Mouse (Mus musculus) heart, postnatal 14 days (tissue): ENCODE data around the gene Gan. TPM values are rescaled to one million over a fixed set of nuclear protein-coding genes. Genes with fewer than 3 reads are reported as not detected.
A peak's percentile ranks its signal among the peaks of the same experiment; 100 is the strongest.

ENCODE experiments used
- DNase-seq, 2 experiments: peaks; one replicate each; pipeline ENCODE4 v3.0.0; 2021 to 2022
- intact Hi-C: fragments of 180-260 bp; cut with DNase I; formaldehyde crosslinking; loops from one replicate; pipeline ENCODE4 v1.15.1; 2025
- total RNA-seq, 2 experiments: library from RNA; stranded (reverse); gene quantifications; 2 replicates each; pipeline ENCODE4 v1.2.3; 2021

Gene Gan
- total RNA-seq, 2 experiments from 2014 or later = 6.0 to 6.3 TPM

DNA sequence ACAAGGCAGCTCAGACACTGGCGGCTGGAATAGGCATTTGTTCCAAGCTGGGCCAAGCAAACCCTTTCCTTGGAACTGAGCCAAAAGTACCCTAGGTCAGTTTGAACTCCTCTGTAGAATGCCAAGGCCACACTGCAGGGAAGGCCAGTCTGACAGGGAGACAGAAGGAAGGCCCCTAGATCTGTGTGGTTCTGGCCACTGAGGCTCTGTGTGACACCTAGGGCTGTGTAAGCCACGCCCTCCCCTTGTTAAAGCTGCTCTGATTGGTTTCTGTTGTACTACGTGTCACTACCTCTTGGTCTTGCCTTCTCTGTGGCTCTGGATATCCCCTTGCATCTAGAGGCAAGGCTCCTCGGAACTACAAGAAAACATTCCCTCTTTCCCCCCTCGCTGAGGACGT is 86.7 kb downstream of the Gan start:
- intact Hi-C loops = no loop called here
- no peak for DNase-seq

DNA sequence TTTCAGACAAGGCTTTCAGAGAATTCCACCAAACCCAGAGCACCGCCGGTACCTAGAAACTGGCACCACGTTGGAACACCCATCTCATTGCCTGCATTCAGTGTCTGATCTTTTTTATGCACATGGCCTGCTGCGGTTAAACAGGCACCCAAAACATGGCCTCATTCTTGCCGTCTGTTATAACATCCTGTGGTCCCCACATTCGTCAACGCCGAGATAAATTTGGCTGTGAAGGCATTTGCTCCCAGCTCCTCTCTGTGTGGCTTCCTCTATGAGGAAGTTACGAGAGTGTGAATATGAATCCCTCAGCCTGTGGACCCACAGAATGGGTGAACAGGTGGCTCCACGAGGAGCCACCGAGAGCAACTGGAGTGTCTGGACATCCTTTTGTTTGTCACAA is 90.4 kb downstream of the Gan start:
- DNase-seq = no peak
- intact Hi-C loops = no loop called here

DNA sequence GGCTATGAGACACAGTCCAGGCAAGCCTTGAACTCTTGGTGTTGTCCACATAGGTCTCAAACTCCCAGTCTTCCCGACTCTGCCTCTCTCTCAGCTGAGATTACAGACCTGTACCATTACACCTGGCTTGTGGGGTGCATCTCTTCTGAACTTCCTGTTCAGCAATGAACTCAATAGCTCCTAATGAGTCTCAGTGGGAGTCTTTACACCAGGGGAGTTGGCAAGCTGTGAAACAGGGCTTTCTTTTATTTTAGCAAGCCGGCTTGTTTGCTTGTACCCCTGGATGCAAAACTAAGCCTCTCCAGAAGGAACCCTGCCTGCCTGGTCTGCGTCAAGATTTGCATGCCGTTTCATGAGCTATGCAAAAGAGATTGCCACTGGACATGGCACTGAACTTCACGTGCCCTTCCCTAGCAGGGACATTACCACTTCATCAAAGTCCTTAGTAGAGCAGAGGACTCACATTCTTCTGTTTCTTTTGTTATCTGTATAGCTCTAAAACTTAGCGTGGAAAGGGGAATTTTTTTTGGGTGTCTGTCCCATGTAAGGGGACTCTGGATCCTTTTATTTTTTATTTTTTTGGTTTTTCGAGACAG is 93.2 kb downstream of the Gan start:
- intact Hi-C loops = loop anchor here (10.0 kb wide), 1 partner anchor 124 kb away; no protein-coding TSS in a partner anchor
- DNase-seq = no peak

DNA sequence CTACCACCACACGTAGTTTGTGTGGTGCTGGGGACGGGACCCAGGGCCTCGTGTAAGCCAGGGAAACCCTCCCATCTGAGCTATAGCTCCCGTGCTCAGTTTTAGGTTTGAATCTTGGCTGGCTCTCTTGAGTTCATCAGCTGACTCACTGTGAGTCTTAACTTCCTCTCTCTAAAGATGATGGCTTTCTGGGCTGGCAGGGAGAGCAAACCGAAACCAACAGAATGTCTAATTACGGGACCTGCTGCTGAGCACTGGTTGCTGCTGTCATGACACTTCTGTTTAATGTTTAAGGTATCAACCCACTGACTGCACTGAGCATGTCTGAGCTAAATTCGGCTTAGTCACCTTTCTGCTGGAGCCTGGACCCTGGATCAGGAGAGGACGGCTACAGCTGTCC is 94.7 kb downstream of the Gan start:
- no peak for DNase-seq
- intact Hi-C loops = loop anchor here (10.0 kb wide), 1 partner anchor 122 kb away; no protein-coding TSS in a partner anchor

DNA sequence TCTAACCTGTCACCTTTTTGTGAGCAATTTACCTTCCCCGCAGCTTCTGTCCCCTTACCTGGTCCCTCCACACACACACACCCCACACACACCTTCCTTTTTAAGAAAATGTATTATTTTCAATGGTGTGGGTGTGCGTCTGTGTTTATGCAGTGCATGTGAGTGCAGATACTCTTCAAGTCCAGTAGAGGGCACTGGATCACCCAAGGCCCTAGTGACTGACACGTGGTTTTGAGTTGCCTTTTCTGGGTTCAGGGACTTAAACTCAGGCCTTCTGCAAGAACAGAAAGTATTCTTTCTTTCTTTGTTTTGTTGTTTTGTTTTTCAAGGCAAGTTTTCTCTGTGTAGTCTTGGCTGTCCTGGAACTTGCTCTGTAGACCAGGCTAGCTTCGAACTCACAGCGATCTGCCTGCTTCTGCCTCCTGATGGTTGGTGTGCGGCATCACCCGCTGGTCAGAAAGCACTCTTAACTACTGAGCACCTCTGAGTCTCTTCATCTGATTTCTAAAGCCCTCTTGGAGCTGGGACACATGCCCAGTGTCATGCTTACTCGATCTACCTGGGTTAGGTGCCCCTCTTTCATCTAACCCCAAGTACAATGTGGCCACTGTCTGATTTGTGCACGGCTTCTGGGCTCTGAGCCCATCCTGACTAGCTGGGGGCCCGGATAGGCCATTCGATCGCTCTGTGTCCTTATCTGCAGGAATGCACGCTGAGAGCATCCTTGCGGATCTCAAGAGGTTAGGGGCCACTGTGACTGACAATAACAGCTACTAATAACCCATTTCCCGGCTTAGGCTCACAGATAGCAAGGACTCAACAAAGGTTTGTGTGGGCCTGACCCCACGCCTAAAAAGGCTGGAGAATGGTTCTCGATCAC is 95.7 kb downstream of the Gan start:
- intact Hi-C loops = loop anchor here (10.0 kb wide), 1 partner anchor 121 kb away; no protein-coding TSS in a partner anchor
- DNase-seq = no peak

DNA sequence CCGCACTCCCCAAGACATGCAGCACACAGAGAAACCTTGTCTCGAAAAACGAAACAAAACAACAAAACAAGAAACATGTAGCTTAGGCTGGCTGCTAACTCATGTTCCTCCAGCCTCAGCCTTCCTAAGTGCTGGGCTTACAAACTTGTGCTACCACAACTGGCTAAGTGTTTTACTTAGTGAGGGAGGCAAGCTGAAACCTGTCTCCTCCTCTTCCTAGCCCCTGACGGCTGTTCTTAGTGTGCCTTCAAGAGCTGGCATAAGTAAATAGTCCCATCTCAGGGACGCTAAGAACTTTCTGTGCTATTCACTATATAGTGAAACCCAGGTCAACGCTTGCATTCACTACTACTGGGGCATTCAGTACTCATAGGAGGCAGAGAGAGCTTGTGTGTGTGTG is 96.6 kb downstream of the Gan start:
- intact Hi-C loops = loop anchor here (10.0 kb wide), 1 partner anchor 120 kb away; no protein-coding TSS in a partner anchor
- no peak for DNase-seq

DNA sequence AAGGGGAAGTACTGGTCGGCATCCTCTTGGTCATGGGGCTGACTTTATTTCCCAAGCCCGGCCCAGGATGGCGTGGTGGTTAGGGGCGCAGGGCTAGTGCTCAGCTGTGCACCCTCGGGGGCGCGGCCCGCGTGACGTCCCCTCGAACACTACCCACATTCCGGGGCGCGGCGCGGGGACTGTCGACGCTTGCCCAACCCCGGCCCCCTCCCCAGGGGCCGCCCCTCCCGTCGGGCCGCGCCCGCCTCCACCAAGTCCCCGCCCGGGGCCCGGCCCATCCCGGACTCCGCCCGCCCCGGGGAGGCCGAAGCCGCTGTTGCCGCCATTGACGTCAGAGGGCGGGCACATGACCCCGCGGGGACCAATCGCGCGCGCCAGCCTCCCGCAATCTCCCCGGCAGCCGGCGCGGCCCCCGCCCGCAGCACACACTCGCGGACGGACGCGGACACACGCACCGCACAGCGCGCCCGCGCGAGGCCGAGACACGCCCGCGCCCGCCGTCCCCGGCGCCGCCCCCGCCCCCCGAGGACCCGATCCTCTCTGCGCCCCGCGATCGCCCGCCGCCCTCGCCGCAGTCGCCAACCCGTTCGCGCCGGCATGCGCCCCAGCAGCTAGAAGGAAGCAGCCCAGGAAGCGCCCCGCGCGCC is 98.5 kb downstream of the Gan start:
- peak; percentile 97 to 98 for DNase-seq
- intact Hi-C loops = loop anchor here (10.0 kb wide), 1 partner anchor 118 kb away; no protein-coding TSS in a partner anchor

DNA sequence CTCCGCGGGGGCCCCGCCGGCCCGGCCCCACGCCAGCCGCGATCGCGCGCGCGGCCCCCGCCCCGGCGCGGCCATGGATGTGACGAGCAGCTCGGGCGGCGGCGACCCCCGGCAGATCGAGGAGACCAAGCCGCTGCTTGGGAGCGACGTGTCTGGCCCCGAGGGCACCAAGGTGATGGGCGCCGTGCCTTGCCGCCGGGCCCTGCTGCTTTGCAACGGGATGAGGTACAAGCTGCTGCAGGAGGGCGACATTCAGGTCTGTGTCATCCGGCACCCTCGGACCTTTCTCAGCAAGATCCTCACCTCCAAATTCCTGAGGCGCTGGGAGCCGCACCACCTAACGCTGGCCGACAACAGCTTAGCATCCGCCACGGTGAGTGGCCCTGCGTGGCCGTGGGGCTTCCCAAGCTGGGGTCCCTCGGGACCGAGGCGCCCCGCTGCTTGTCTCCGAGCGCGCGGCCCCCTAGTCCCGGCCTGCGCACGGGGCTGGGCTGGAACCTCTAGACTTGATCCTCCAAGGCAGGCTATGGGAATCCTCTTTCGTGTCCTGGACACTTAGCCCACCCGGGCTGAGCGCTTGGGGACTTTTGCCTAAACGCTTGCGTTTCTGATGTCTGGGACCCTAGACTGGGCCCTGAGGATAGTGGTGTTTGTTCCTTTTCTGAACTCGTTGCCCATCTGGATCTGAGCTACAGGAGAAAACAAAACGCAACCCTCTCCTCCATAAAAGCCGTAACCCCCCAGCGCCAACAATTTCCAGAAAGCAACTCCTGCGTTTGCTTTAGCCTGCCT is 99.3 kb downstream of the Gan start, which contains the start of gene Cmip:
Cmip (plus strand) TSS at position 36 of the 792 bp plus-strand sequence.
- DNase-seq = peak; percentile 46 to 52
- intact Hi-C loops = loop anchor here (10.0 kb wide), 1 partner anchor 118 kb away; no protein-coding TSS in a partner anchor

DNA sequence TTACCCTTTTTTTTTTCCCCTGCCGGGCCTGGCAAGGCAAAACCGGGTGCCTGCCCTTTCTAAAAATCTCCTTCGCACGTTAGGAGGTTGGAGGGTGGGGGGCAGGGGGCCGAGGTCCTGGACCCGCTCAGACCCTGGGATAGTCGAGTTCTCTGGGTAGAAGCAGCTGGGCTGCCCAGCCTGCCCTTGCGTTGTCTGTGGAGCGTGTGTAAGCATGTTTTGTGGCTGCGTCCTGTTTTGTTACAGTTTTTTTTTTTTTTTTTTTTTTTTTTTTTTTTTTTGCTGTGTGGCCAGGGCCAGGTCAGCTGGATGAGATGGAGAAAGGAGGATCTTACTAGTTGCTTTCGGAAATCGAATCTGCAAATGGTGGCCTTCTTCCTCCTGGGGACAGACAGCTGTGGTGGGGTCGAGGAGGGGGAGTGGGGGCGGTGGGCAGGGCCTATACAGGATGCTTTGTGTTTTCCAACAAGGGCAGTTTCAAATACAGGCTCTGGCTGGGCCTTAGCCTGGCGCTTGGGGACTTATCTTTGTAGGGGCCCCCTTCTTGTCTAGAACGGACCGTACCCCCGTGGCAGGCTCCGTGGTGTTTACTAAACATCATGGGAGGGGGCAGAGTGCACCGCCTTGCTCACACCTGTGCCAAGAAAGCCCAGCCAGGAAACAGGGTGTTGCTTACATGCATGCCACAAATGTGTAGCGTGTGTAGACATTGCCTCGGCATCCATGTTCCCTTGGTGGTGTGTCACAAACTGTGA is 100.1 kb downstream of the Gan start:
- intact Hi-C loops = loop anchor here (2.0 to 10.0 kb wide), 2 partner anchors 27 to 117 kb away; no protein-coding TSS in a partner anchor

DNA sequence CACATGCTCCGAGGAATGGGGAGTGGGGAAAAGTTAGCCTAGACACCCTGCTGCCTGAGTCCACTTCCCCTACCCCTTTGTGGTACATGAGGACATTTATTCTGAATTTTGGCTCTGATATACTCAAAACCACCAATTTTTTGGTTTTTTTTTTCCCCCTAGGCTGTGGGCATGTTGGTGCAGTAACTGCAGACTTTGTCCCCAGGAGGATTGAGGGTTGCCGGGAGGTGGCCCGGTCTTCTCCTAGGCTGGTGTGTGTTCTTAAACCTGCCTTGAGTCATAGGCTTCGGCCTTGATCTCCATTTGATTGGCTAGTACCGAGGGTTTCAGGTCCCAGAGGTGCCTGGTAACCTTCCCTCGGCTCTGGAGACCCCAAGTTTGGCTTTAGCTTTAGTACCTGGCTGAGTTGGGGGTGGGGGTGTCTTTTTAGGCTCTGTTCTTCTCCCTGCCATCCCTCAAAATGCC is 100.7 kb downstream of the Gan start:
- intact Hi-C loops = loop anchor here (2.0 to 10.0 kb wide), 2 partner anchors 26 to 116 kb away; no protein-coding TSS in a partner anchor
- DNase-seq = no peak

More for the DNA sequence above, 100.1 kb downstream of the Gan start:
- peak; percentile 32 to 37 for DNase-seq

DNA sequence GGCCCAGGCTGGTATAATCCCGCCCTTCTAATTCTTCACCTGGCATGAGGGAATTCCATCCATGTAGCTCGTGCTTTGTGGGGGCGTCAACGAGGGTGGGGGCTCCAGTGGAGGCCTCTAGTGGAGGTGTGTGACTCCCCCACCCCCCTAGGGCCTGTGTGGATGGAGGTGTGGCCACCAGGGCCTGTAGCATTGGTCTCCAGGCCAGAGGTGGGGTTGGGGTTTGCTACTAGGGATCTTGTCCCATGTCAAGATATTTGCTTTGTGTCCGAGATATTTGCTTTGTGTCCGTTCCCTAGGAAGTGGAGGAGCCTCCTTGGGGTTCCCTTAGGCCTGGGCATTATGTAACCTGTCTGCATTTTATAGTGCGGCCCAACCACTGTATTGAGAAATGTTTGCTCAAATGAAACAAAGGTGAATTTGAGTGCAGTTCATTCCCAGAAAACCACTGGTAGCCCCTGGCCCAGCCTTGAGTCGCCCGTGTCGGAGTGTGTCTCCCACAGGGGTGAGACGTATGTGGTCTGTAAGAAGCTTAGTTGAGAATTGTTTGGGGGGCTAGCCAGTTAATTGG is 101.6 kb downstream of the Gan start:
- no peak for DNase-seq

DNA sequence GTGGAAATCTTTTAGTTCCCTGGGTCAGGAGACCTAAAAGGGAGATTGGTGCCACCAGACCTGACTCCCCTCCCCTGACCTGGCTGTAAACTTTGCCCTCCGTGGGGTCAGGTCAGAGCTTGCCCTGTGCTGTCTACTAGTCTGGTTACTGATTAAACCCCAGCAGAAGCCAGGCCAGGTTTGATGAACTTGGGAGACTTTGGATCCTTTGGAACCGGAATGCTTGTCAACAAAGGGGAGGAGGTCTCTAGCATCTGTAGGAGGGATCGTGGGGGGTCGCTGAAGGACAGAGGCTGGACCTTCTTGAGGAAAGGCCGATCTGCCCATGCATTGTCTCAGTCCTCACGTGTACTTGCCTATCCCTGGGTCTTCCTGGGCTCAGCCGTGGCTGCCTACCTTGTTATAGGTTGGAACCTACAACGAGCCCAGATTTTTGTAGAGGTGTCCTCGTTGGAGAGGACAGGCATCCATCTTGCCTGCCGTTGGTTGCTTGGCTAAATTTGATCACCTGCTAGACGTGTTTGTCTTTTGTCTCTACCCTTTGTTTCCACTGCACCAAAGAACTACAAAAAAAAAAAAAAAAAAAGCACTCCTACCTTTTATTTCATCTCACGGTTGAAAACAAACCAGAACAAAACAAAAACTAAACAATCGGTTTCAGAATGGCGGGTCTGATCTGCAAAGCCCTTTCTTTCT is 102.4 kb downstream of the Gan start:
- intact Hi-C loops = no loop called here
- no peak for DNase-seq

More for the DNA sequence above, 101.6 kb downstream of the Gan start:
- intact Hi-C loops = loop anchor here (2.0 to 10.0 kb wide), 2 partner anchors 25 to 115 kb away; no protein-coding TSS in a partner anchor

DNA sequence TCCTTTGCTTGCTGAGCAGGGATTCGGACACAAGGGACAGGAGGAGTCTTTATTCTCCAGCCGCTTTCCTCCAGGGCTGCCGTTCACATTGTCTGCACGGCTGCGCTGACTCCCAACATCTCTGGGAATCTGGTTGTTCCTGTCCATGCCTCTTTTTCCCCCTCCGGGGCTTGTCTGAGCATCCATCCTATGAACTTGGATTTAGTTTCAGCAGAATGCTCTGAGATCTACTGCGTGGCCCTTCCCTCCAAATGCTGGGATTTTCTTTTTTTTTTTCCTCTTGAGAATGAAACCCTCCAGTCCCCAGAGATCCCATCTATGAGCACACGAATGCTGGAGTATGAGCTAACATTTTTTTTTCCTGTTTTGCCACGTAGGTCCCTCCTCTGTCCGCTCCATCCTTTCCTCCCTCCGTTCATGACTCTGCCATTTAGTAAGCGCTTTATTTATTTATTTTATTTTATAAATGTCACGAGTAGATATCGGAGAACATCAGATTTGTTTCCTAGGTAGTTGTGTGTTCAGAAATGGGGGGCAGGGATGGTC is 103.1 kb downstream of the Gan start:
- no peak for DNase-seq
- intact Hi-C loops = no loop called here

DNA sequence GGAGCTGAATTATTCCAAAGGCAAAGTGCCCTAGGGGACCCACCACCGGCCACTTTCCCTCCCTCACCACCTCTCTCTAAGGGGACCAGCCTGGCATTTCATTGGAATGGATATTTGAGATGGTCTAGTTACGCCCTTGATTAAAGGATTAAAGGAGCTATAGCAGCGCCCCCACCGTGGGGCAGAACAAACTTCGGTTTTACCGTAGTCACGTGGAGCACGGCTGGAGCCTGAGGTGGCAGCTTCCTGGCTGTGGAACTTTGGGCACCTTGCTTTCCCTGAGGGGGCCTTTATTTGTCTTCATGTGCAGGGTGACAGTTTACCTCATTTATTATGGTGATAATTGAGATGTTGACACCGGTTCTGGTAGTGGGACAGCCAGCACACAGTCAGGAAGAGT is 103.8 kb downstream of the Gan start:
- intact Hi-C loops = no loop called here
- DNase-seq = no peak

DNA sequence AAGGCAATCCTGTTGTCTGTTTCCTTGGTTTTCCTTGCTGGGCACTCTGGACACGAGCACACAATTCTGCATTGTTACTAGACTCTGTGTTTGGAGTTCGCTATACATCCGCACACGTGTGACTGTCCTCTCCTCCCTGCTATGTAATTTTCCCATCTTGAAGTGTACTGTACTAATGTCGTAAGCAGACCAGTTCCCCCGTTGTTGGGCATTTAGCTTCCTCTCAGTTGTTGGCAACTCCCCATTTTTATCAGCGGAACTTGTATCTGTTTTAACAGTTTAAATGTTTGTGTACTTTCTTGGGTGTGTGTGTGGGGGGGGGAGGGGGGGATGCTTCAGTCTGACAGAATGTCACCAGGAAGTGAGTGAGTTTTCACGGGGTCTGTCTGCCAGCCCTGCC is 104.8 kb downstream of the Gan start:
- intact Hi-C loops = no loop called here
- no peak for DNase-seq

DNA sequence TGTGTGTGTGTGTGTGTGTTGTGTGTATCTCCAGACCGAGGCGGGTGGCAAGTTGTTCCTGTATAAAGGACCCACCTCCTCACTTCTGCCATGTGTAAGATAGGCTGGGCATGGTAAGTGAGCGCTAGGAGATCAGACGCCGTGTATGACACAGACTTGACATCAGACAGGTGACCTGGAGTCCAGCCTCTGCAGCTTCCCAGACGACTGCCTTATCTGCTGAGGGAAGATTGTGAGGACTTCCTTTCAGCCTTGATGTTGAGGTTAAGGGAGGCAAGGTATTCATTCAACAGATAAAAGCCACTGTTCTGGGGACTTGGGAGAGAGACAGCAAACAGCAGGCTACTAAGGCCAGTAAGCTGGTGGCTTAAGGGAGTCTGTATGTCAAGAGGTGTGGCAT is 105.5 kb downstream of the Gan start:
- intact Hi-C loops = no loop called here
- no peak for DNase-seq

DNA sequence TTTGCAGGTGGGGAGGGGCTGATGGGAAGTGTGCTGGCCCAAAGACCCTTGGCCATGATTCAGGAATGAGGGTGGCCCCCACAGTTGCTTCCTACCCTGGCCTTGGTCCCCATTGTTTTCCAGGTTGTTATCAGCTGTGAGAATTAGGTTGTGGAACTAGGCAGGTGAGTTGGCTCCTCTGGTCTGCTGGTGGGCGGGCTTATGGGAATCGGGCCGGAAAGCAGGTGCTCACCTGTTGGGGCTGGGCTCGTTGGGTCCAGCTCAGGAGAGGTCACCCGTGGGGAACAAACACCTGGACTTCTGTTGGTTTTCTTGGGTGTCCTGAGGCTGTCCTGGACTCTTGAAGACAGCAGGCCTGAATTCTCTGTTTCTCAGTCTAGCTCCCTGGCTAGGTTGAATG is 107.1 kb downstream of the Gan start:
- intact Hi-C loops = no loop called here
- DNase-seq = no peak
